Mouse (Mus musculus) kidney, postnatal 10 days (tissue): ENCODE data around the gene Sox12.

Experiments
- DNase-seq: peaks from one replicate; pipeline ENCODE4 v3.0.0; 2021; ENCODE audit warnings: mixed read lengths

The Sox12 gene

GRCm38 (mm10) chr2:152349842-152350540 is 47.9 kb downstream of the Sox12 start:
- peak; percentile 81 for DNase-seq

- DNase-seq: no peak
These were observed 48.7 kb downstream of the Sox12 start for GRCm38 (mm10) chr2:152349205-152349604.

GRCm38 (mm10) chr2:152347722-152348121 is 50.1 kb downstream of the Sox12 start:
- DNase-seq: no peak

- DNase-seq: no peak
These were observed 50.9 kb downstream of the Sox12 start for GRCm38 (mm10) chr2:152346776-152347465.

- no peak for DNase-seq
These were observed 52.5 kb downstream of the Sox12 start for GRCm38 (mm10) chr2:152345393-152345792.

- no peak for DNase-seq
These were observed 53.0 kb downstream of the Sox12 start for GRCm38 (mm10) chr2:152344909-152345308.

GRCm38 (mm10) chr2:152344361-152344760 is 53.5 kb downstream of the Sox12 start:
- peak; percentile 40 for DNase-seq
